Mouse (Mus musculus): ENCODE results near the gene Cacng5. TPM values are rescaled to one million over a fixed set of nuclear protein-coding genes. Genes with fewer than 3 reads are reported as not detected.

The Cacng5 gene
- polyA plus RNA-seq, 1 experiment from 2014 or later: 0.21 TPM

DNA sequence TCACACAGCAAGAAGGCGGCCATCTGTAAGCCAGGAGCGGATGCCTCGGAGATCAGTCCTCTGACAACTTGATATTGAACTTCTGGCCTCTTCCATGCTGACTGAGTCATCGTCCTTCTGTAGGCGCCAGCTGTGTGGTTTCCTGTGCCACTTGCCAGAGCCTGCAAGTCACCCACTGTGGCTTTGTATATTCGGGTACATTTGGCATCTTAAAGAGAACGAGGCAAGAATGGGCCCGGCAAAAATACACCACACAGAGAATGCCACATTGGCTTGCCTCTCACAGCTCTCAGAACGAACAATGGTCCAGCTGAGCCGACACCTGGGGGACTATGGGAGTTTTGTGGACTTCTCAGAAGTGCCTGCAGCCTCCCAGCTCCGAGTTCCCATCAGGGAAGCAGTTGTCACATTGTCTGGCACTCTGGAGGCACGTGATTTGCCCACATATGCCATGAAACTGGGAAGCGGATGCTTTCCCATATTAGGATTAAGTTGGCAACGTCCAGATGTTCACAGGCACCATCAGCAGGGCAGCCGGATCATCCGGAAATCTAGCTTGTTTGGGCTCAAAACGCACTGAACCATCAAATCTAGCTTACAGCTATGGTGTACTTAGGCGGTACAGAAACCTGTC, 38.9 kb downstream of the Cacng5 start:
- WGBS: 80% methylated on average over 18 of the region's 18 CpGs
- no peak for ATAC-seq (ENCODE audit: low FRiP score, low TSS enrichment)
- no peak overlapping the region for H3K9ac ChIP-seq (ENCODE audit: low read length)
- H3K9me3 ChIP-seq (ENCODE audit: control insufficient read depth, low read length): no peaks in the 10 kb centered on the region
- no peaks in the 10 kb centered on the region for H3K4me1 ChIP-seq (replicated peaks; ENCODE audit: control insufficient read depth, insufficient read depth)
- no peak overlapping the region for H3K27ac ChIP-seq (replicated peaks)
- no peak overlapping the region for H3K4me2 ChIP-seq (replicated peaks; ENCODE audit: low read depth)
- no peaks in the 10 kb centered on the region for H3K27me3 ChIP-seq (ENCODE audit: control insufficient read depth, insufficient read depth, low read length)
- H3K4me3 ChIP-seq (ENCODE audit: low read depth, low read length): no peak overlapping the region
- no peak for DNase-seq (ENCODE audit: low spot score)
- H3K36me3 ChIP-seq (ENCODE audit: control insufficient read depth, insufficient read depth, low read length): no peaks in the 10 kb centered on the region
- TF ChIP-seq EP300 (optimal IDR thresholded peaks at IDR 0.05) (no peak), CTCF (IDR thresholded peaks at IDR 0.05; ENCODE audit: low read depth) (no peak)

DNA sequence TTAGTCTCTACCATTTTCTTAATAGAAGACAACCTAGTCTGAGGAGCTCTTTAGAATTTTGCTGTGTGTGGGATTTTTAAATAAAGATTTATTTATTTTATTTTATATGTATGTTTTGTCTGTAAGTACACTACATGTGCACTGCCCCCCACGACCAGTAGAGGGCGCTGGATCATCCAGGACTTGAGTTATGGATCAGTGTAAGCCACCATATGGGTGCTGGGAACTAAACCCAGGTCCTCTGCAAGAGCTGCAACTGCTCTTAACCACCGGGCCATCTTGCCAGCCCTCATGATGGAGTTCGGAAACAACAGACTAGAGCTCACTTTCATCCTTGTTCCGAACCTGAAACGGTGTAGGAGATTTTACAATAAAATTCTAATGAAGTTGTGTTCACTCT, 42.1 kb downstream of the Cacng5 start:
- Histone ChIP-seq H3K9me3 (ENCODE audit: control insufficient read depth, low read length) (no peaks in the 10 kb centered on the region), H3K4me2 (replicated peaks; ENCODE audit: low read depth) (no peak overlapping the region), H3K9ac (ENCODE audit: low read length) (no peak overlapping the region), H3K4me3 (ENCODE audit: low read depth, low read length) (no peak overlapping the region), H3K36me3 (ENCODE audit: control insufficient read depth, insufficient read depth, low read length) (no peaks in the 10 kb centered on the region), H3K27me3 (ENCODE audit: control insufficient read depth, insufficient read depth, low read length) (no peaks in the 10 kb centered on the region), H3K27ac (replicated peaks) (no peak overlapping the region), H3K4me1 (replicated peaks; ENCODE audit: control insufficient read depth, insufficient read depth) (no peaks in the 10 kb centered on the region)
- WGBS: 66% methylated on average over 6 of the region's 6 CpGs
- peak; percentile 17; the same call in 1 of the 2 replicates for TF ChIP-seq CTCF (IDR thresholded peaks at IDR 0.05; ENCODE audit: low read depth)
- TF ChIP-seq EP300 (optimal IDR thresholded peaks at IDR 0.05): no peak
- DNase-seq (ENCODE audit: low spot score): no peak
- ATAC-seq (ENCODE audit: low FRiP score, low TSS enrichment): no peak

GRCm38 (mm10) chr11:107867509-107867908, 47.3 kb downstream of the Cacng5 start:
- no peak overlapping the region for H3K4me3 ChIP-seq (ENCODE audit: low read depth, low read length)
- H3K4me1 ChIP-seq (replicated peaks; ENCODE audit: control insufficient read depth, insufficient read depth): no peaks in the 10 kb centered on the region
- 74% methylated on average over 8 of the region's 8 CpGs for WGBS
- no peaks in the 10 kb centered on the region for H3K9me3 ChIP-seq (ENCODE audit: control insufficient read depth, low read length)
- no peaks in the 10 kb centered on the region for H3K27me3 ChIP-seq (ENCODE audit: control insufficient read depth, insufficient read depth, low read length)
- ATAC-seq (ENCODE audit: low FRiP score, low TSS enrichment) (no peak), DNase-seq (ENCODE audit: low spot score) (no peak)
- H3K9ac ChIP-seq (ENCODE audit: low read length): no peak overlapping the region
- TF ChIP-seq CTCF (IDR thresholded peaks at IDR 0.05; ENCODE audit: low read depth): no peak
- TF ChIP-seq EP300 (optimal IDR thresholded peaks at IDR 0.05): no peak
- no peak overlapping the region for H3K27ac ChIP-seq (replicated peaks)
- no peaks in the 10 kb centered on the region for H3K36me3 ChIP-seq (ENCODE audit: control insufficient read depth, insufficient read depth, low read length)
- H3K4me2 ChIP-seq (replicated peaks; ENCODE audit: low read depth): no peak overlapping the region

DNA sequence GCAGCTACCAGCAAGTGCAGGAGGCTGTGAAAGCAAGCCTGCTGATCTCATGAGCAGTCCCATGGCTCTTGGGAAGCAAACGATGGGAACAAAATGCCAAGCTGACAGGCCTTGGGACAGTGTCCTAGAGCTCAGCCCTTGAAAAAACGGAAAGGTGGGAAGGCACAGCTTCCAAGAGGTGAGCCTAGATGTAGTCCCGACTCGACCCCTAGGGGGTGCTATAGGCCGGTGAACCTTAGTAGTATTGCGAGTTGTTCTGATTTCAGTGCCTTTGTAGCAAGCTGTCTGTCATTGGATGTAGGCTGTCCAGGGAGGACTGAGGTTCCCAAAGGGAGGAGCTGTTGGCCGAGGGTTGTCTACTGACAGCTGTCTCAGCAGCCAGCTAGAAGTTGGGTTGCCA, 49.7 kb downstream of the Cacng5 start:
- H3K4me3 ChIP-seq (ENCODE audit: low read depth, low read length): no peak overlapping the region
- ATAC-seq (ENCODE audit: low FRiP score, low TSS enrichment): no peak
- 16% methylated on average over 7 of the region's 7 CpGs for WGBS
- no peak overlapping the region for H3K9ac ChIP-seq (ENCODE audit: low read length)
- H3K4me2 ChIP-seq (replicated peaks; ENCODE audit: low read depth): no peak overlapping the region
- no peaks in the 10 kb centered on the region for H3K9me3 ChIP-seq (ENCODE audit: control insufficient read depth, low read length)
- no peaks in the 10 kb centered on the region for H3K27me3 ChIP-seq (ENCODE audit: control insufficient read depth, insufficient read depth, low read length)
- no peaks in the 10 kb centered on the region for H3K36me3 ChIP-seq (ENCODE audit: control insufficient read depth, insufficient read depth, low read length)
- TF ChIP-seq EP300 (optimal IDR thresholded peaks at IDR 0.05): no peak
- peak; percentile 77 for TF ChIP-seq CTCF (IDR thresholded peaks at IDR 0.05; ENCODE audit: low read depth)
- no peak overlapping the region for H3K27ac ChIP-seq (replicated peaks)
- DNase-seq (ENCODE audit: low spot score): peak; percentile 77
- H3K4me1 ChIP-seq (replicated peaks; ENCODE audit: control insufficient read depth, insufficient read depth): no peaks in the 10 kb centered on the region

DNA sequence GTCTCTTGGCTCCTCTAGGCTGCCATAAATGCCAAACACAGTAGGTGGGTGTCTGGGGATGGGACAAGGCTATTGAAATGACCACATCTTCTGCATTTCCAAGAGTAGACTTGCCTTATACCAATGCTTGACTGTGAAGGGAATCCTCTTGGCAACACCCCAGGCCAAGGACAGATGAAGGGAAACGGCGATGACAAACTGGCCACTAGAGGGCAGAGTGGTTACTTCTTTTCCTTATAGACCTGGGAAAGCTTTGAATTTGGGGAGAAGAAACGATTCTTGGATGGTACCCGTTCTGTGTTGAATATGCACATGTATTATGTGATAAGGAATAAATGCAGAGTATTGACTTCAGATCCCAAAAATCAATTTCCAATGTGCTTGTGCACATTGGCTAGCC, 50.8 kb downstream of the Cacng5 start:
- Histone ChIP-seq H3K4me2 (replicated peaks; ENCODE audit: low read depth) (no peak overlapping the region), H3K4me1 (replicated peaks; ENCODE audit: control insufficient read depth, insufficient read depth) (no peaks in the 10 kb centered on the region), H3K9ac (ENCODE audit: low read length) (no peak overlapping the region), H3K36me3 (ENCODE audit: control insufficient read depth, insufficient read depth, low read length) (no peaks in the 10 kb centered on the region), H3K27me3 (ENCODE audit: control insufficient read depth, insufficient read depth, low read length) (no peaks in the 10 kb centered on the region), H3K4me3 (ENCODE audit: low read depth, low read length) (no peak overlapping the region), H3K9me3 (ENCODE audit: control insufficient read depth, low read length) (no peaks in the 10 kb centered on the region), H3K27ac (replicated peaks) (no peak overlapping the region)
- WGBS: 5% methylated on average over 4 of the region's 4 CpGs
- TF ChIP-seq CTCF (IDR thresholded peaks at IDR 0.05; ENCODE audit: low read depth): peak; percentile 88
- no peak for TF ChIP-seq EP300 (optimal IDR thresholded peaks at IDR 0.05)
- ATAC-seq (ENCODE audit: low FRiP score, low TSS enrichment): 0 out of 2 replicates have a peak, but pooled peaks have one; percentile 18
- peak; percentile 59 for DNase-seq (ENCODE audit: low spot score)

GRCm38 (mm10) chr11:107861738-107862137, 53.1 kb downstream of the Cacng5 start:
- Histone ChIP-seq H3K9ac (ENCODE audit: low read length) (no peak overlapping the region), H3K27ac (replicated peaks) (no peak overlapping the region), H3K36me3 (ENCODE audit: control insufficient read depth, insufficient read depth, low read length) (no peaks in the 10 kb centered on the region), H3K4me2 (replicated peaks; ENCODE audit: low read depth) (no peak overlapping the region), H3K4me3 (ENCODE audit: low read depth, low read length) (no peak overlapping the region), H3K4me1 (replicated peaks; ENCODE audit: control insufficient read depth, insufficient read depth) (no peaks in the 10 kb centered on the region), H3K27me3 (ENCODE audit: control insufficient read depth, insufficient read depth, low read length) (no peaks in the 10 kb centered on the region), H3K9me3 (ENCODE audit: control insufficient read depth, low read length) (no peaks in the 10 kb centered on the region)
- no peak for DNase-seq (ENCODE audit: low spot score)
- TF ChIP-seq CTCF (IDR thresholded peaks at IDR 0.05; ENCODE audit: low read depth) (no peak), EP300 (optimal IDR thresholded peaks at IDR 0.05) (no peak)
- ATAC-seq (ENCODE audit: low FRiP score, low TSS enrichment): no peak
- WGBS: 69% methylated on average over 5 of the region's 5 CpGs

Measured in stomach, postnatal 0 days (tissue).